Mouse (Mus musculus): ENCODE measurements around the gene Mkln1. TPM values are rescaled to one million over a fixed set of nuclear protein-coding genes. Genes with fewer than 3 reads are reported as not detected.

The Mkln1 gene
- polyA plus RNA-seq, 1 experiment from 2014 or later, result 184 TPM

- Histone ChIP-seq H3K4me3 (ENCODE audit: low read depth, low read length) (no peak overlapping the region), H3K36me3 (ENCODE audit: insufficient read depth) (peaks cover 41% of the 10 kb centered on the region), H3K9me3 (ENCODE audit: low read depth, low read length) (no peaks in the 10 kb centered on the region), H3K27me3 (ENCODE audit: insufficient read depth, low read length) (no peaks in the 10 kb centered on the region), H3K27ac (ENCODE audit: low read depth) (no peak overlapping the region), H3K4me1 (ENCODE audit: insufficient read depth) (no peaks in the 10 kb centered on the region), H3K4me2 (no peak overlapping the region), H3K9ac (no peak overlapping the region)
- ATAC-seq (ENCODE audit: insufficient read depth) (no peak), DNase-seq (no peak)
- 90% methylated on average over 7 of the region's 7 CpGs for WGBS
- TF ChIP-seq CTCF (IDR thresholded peaks at IDR 0.05; ENCODE audit: low read depth), result no peak
Observed at GRCm38 (mm10) chr6:31489950-31490349, 91.4 kb downstream of the Mkln1 start.

GRCm38 (mm10) chr6:31495122-31495731 is 96.7 kb downstream of the Mkln1 start:
- H3K4me1 ChIP-seq (ENCODE audit: insufficient read depth), result no peaks in the 10 kb centered on the region
- DNase-seq (no peak), ATAC-seq (ENCODE audit: insufficient read depth) (no peak)
- peaks cover 53% of the 10 kb centered on the region for H3K36me3 ChIP-seq (ENCODE audit: insufficient read depth)
- WGBS, result 79% methylated on average over 2 of the region's 2 CpGs
- no peak for TF ChIP-seq CTCF (IDR thresholded peaks at IDR 0.05; ENCODE audit: low read depth)
- no peak overlapping the region for H3K4me3 ChIP-seq (ENCODE audit: low read depth, low read length)
- no peak overlapping the region for H3K27ac ChIP-seq (ENCODE audit: low read depth)
- H3K9ac ChIP-seq, result no peak overlapping the region
- no peak overlapping the region for H3K4me2 ChIP-seq
- no peaks in the 10 kb centered on the region for H3K27me3 ChIP-seq (ENCODE audit: insufficient read depth, low read length)
- no peaks in the 10 kb centered on the region for H3K9me3 ChIP-seq (ENCODE audit: low read depth, low read length)

DNA sequence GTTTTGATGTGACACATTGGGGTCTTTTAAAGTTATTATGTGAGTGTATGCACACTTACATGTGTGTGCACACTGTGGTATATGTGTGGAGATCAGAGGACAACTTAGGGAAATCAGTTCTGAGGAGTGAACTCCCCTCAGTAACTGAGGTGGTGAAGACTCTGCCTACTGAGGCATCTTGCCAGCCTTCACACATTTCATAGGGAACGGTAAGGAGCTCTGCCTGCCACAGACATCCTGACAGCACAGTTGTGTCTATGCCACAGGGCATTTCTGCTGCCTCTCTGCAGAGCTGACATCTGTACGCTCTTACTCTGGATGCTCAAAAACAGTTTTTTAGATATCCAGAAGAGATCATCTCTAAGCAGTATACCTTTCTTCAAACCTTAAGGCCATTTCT is 97.7 kb downstream of the Mkln1 start:
- no peak overlapping the region for H3K9ac ChIP-seq
- H3K4me1 ChIP-seq (ENCODE audit: insufficient read depth), result no peaks in the 10 kb centered on the region
- H3K36me3 ChIP-seq (ENCODE audit: insufficient read depth), result peaks cover 55% of the 10 kb centered on the region
- H3K27me3 ChIP-seq (ENCODE audit: insufficient read depth, low read length), result no peaks in the 10 kb centered on the region
- no peak overlapping the region for H3K4me2 ChIP-seq
- WGBS, result 73% methylated on average over 2 of the region's 2 CpGs
- no peaks in the 10 kb centered on the region for H3K9me3 ChIP-seq (ENCODE audit: low read depth, low read length)
- no peak for TF ChIP-seq CTCF (IDR thresholded peaks at IDR 0.05; ENCODE audit: low read depth)
- no peak for ATAC-seq (ENCODE audit: insufficient read depth)
- no peak overlapping the region for H3K4me3 ChIP-seq (ENCODE audit: low read depth, low read length)
- H3K27ac ChIP-seq (ENCODE audit: low read depth), result no peak overlapping the region
- DNase-seq, result no peak

DNA sequence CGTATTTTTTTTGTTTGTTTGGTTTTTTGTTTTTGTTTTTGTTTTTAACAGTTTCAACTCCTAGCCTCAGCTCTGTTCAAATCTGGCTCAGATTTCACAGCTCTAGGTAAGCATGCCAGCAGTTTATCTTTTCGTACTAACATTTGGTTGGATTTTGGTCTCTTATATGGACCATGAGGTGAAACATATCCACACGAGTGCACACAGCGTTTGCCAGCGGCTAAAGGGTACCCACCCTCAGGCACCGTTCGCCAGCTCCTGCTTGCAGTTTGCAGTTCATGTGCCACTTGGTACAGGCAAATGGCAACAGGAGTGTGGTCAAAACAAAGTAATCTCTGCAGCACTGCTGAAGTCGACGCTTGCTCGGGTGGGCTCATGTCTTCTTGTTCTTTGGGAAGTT is 101.3 kb downstream of the Mkln1 start:
- no peak for DNase-seq
- Histone ChIP-seq H3K27me3 (ENCODE audit: insufficient read depth, low read length) (no peaks in the 10 kb centered on the region), H3K9me3 (ENCODE audit: low read depth, low read length) (no peaks in the 10 kb centered on the region), H3K4me1 (ENCODE audit: insufficient read depth) (no peaks in the 10 kb centered on the region), H3K27ac (ENCODE audit: low read depth) (no peak overlapping the region), H3K36me3 (ENCODE audit: insufficient read depth) (peaks cover 58% of the 10 kb centered on the region), H3K4me3 (ENCODE audit: low read depth, low read length) (no peak overlapping the region), H3K9ac (no peak overlapping the region), H3K4me2 (no peak overlapping the region)
- no peak for TF ChIP-seq CTCF (IDR thresholded peaks at IDR 0.05; ENCODE audit: low read depth)
- no peak for ATAC-seq (ENCODE audit: insufficient read depth)
- WGBS, result 75% methylated on average over 10 of the region's 10 CpGs

GRCm38 (mm10) chr6:31500260-31500659 is 101.7 kb downstream of the Mkln1 start:
- H3K27me3 ChIP-seq (ENCODE audit: insufficient read depth, low read length), result no peaks in the 10 kb centered on the region
- H3K4me1 ChIP-seq (ENCODE audit: insufficient read depth), result no peaks in the 10 kb centered on the region
- H3K9ac ChIP-seq, result no peak overlapping the region
- no peak for TF ChIP-seq CTCF (IDR thresholded peaks at IDR 0.05; ENCODE audit: low read depth)
- DNase-seq (no peak), ATAC-seq (ENCODE audit: insufficient read depth) (no peak)
- H3K27ac ChIP-seq (ENCODE audit: low read depth), result no peak overlapping the region
- no peak overlapping the region for H3K4me3 ChIP-seq (ENCODE audit: low read depth, low read length)
- WGBS, result 66% methylated on average over 2 of the region's 2 CpGs
- H3K9me3 ChIP-seq (ENCODE audit: low read depth, low read length), result no peaks in the 10 kb centered on the region
- H3K36me3 ChIP-seq (ENCODE audit: insufficient read depth), result peaks cover 53% of the 10 kb centered on the region
- H3K4me2 ChIP-seq, result no peak overlapping the region

DNA sequence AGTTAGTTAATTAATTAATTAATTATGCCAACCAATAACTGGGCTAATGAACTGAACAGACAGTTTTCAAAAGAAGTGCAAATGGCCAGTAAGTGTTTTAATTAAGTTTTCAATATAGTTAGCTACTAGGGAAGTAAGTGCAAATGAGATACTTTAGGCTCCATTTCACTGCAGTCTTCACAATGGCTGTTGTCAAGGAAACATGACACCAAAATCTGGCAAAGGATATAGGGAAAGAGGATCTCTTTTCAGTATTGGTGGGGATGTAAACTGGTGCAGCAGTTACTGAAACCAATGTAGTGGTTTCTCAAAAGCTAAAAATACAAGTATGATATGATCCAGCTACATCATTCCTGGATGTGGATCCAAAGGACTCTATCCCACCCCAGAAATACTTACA is 102.2 kb downstream of the Mkln1 start:
- no peak overlapping the region for H3K4me2 ChIP-seq
- no peak overlapping the region for H3K9ac ChIP-seq
- no peak for TF ChIP-seq CTCF (IDR thresholded peaks at IDR 0.05; ENCODE audit: low read depth)
- no peak overlapping the region for H3K27ac ChIP-seq (ENCODE audit: low read depth)
- H3K9me3 ChIP-seq (ENCODE audit: low read depth, low read length), result no peaks in the 10 kb centered on the region
- H3K4me3 ChIP-seq (ENCODE audit: low read depth, low read length), result no peak overlapping the region
- peaks cover 49% of the 10 kb centered on the region for H3K36me3 ChIP-seq (ENCODE audit: insufficient read depth)
- no peaks in the 10 kb centered on the region for H3K27me3 ChIP-seq (ENCODE audit: insufficient read depth, low read length)
- no peaks in the 10 kb centered on the region for H3K4me1 ChIP-seq (ENCODE audit: insufficient read depth)
- DNase-seq, result no peak
- no peak for ATAC-seq (ENCODE audit: insufficient read depth)

GRCm38 (mm10) chr6:31502614-31503013 is 104.1 kb downstream of the Mkln1 start:
- H3K36me3 ChIP-seq (ENCODE audit: insufficient read depth), result peaks cover 39% of the 10 kb centered on the region
- no peak overlapping the region for H3K4me3 ChIP-seq (ENCODE audit: low read depth, low read length)
- no peak for DNase-seq
- no peak for TF ChIP-seq CTCF (IDR thresholded peaks at IDR 0.05; ENCODE audit: low read depth)
- no peaks in the 10 kb centered on the region for H3K4me1 ChIP-seq (ENCODE audit: insufficient read depth)
- no peaks in the 10 kb centered on the region for H3K9me3 ChIP-seq (ENCODE audit: low read depth, low read length)
- no peak for ATAC-seq (ENCODE audit: insufficient read depth)
- no peak overlapping the region for H3K27ac ChIP-seq (ENCODE audit: low read depth)
- H3K4me2 ChIP-seq, result no peak overlapping the region
- no peak overlapping the region for H3K9ac ChIP-seq
- 94% methylated on average over 2 of the region's 2 CpGs for WGBS
- H3K27me3 ChIP-seq (ENCODE audit: insufficient read depth, low read length), result no peaks in the 10 kb centered on the region

- no peak overlapping the region for H3K9ac ChIP-seq
- H3K27me3 ChIP-seq (ENCODE audit: insufficient read depth, low read length), result no peaks in the 10 kb centered on the region
- no peak overlapping the region for H3K4me2 ChIP-seq
- H3K27ac ChIP-seq (ENCODE audit: low read depth), result no peak overlapping the region
- TF ChIP-seq CTCF (IDR thresholded peaks at IDR 0.05; ENCODE audit: low read depth), result no peak
- H3K36me3 ChIP-seq (ENCODE audit: insufficient read depth), result peaks cover 19% of the 10 kb centered on the region
- ATAC-seq (ENCODE audit: insufficient read depth), result no peak
- peaks cover 7% of the 10 kb centered on the region; the same call in 1 of the 2 replicates for H3K4me1 ChIP-seq (ENCODE audit: insufficient read depth)
- H3K4me3 ChIP-seq (ENCODE audit: low read depth, low read length), result no peak overlapping the region
- DNase-seq, result no peak
- WGBS, result 65% methylated on average over 6 of the region's 6 CpGs
- no peaks in the 10 kb centered on the region for H3K9me3 ChIP-seq (ENCODE audit: low read depth, low read length)
Observed at GRCm38 (mm10) chr6:31513726-31514125, 115.2 kb downstream of the Mkln1 start.
